Mouse (Mus musculus): ENCODE measurements around the gene Pgr15l. TPM values are rescaled to one million over a fixed set of nuclear protein-coding genes. Genes with fewer than 3 reads are reported as not detected.

The Pgr15l gene
- 0.05 TPM in 2 replicates for polyA plus RNA-seq (2012; rRNA removed)

DNA sequence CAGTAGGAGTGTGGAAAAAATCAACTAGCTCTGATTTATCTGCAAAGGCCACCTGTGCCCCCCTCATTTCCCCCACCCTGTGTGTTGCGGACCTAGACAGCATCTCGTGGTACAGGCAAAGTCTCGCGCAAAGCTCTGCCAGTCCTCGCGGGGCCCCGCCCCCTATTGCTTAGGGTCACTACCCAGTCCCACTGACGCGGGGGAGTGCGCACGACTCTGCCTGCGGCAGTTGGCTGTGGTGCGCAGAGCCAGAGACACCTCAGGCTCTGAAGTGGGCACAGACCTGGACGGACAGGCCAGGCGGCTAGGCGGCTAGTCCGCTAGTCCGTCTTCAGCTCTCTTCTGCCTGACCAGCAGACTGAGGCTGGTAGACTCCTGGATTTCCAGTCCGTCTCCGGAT, at the start of gene Pgr15l:
Pgr15l (plus strand) TSS at position 228 of the 400 bp plus-strand sequence.

Measured in central nervous system, embryonic 14 days (tissue).